In genomic region chr16:39223551-39223950, GRCm38 (mm10) we compare ENCODE assay signal across 20 mouse cellular contexts.
A peak's percentile ranks its signal among the peaks of the same experiment; 100 is the strongest.
DNase-seq lines count a peak whose midpoint lies in the region; ATAC-seq lines count a peak whose summit lies in the region.
"Had no signal": no experiment of that assay in that cellular context is flagged by ENCODE, and none has a peak within 500 bp of the region (broad histone marks: within the 10 kb centered on the region; RNA-seq: fewer than 3 reads in every experiment).

No protein-coding gene starts in this region.

- H3K9ac ChIP-seq in forebrain, embryonic 16.5 days (replicated peaks; ENCODE audit: low read depth, low read length) = no peak overlapping the region
- H3K9ac ChIP-seq in hindbrain, embryonic 14.5 days = no peak overlapping the region
- H3K9ac ChIP-seq: limb, embryonic 12.5 days; liver, embryonic 12.5 days had no signal

- no peaks in the 10 kb centered on the region for H3K9me3 ChIP-seq in forebrain, embryonic 16.5 days (ENCODE audit: control insufficient read depth, low read length)
- H3K9me3 ChIP-seq in hindbrain, embryonic 14.5 days (ENCODE audit: control insufficient read depth, low read length) = no peaks in the 10 kb centered on the region
- H3K9me3 ChIP-seq: embryonic facial prominence, embryonic 10.5 days; limb, embryonic 12.5 days; liver, embryonic 12.5 days had no signal

- WGBS in forebrain, embryonic 16.5 days = 64% methylated on average over 8 of the region's 8 CpGs
- WGBS in hindbrain, embryonic 14.5 days = 89% methylated on average over 8 of the region's 8 CpGs

- H3K27me3 ChIP-seq in forebrain, embryonic 16.5 days (replicated peaks; ENCODE audit: control insufficient read depth, insufficient read depth, low read length) = no peaks in the 10 kb centered on the region
- no peaks in the 10 kb centered on the region for H3K27me3 ChIP-seq in hindbrain, embryonic 14.5 days (ENCODE audit: control insufficient read depth, insufficient read depth, low read length)
- H3K27me3 ChIP-seq: limb, embryonic 12.5 days; liver, embryonic 12.5 days had no signal

- ATAC-seq in forebrain, embryonic 16.5 days = peak; percentile 74
- no peak for ATAC-seq in hindbrain, embryonic 14.5 days (ENCODE audit: low FRiP score)
- ATAC-seq: inflammation-experienced regulatory T-cells, adult 6 months; liver, embryonic 12.5 days; midbrain, embryonic 16.5 days had no signal

- peak; percentile 21 for DNase-seq in layer of hippocampus, adult 11-12 months (ENCODE audit: low spot score)
- DNase-seq in layer of hippocampus, postnatal 10 days (ENCODE audit: low spot score in 2 of 2) = no peak
- peak; percentile 78 for DNase-seq in brain, adult 2 months (ENCODE audit: low read depth, low spot score)
- DNase-seq in layer of hippocampus, adult 9-11 months = peak; percentile 64
- DNase-seq in neural tube, embryonic 10.5 days (ENCODE audit: extremely low spot score, low spot score) = no peak
- DNase-seq in hindbrain, embryonic 14.5 days (ENCODE audit: low spot score) = no peak
- DNase-seq: adrenal gland, postnatal 36 days; B cell, adult 2 months; cerebellum, adult 8-10 months; gastrocnemius, postnatal 36 days; kidney, adult 2 months; kidney, postnatal 10 days; lung, adult 2 months; thymus, adult 18-20 months had no signal

- H3K36me3 ChIP-seq in forebrain, embryonic 16.5 days (ENCODE audit: control insufficient read depth, insufficient read depth) = no peaks in the 10 kb centered on the region
- H3K36me3 ChIP-seq in hindbrain, embryonic 14.5 days (replicated peaks; ENCODE audit: control insufficient read depth, insufficient read depth) = no peaks in the 10 kb centered on the region
- H3K36me3 ChIP-seq: embryonic facial prominence, embryonic 10.5 days; limb, embryonic 12.5 days; liver, embryonic 12.5 days had no signal

- H3K27ac ChIP-seq in forebrain, embryonic 16.5 days (ENCODE audit: low read length) = no peak overlapping the region
- no peak overlapping the region for H3K27ac ChIP-seq in hindbrain, embryonic 14.5 days
- H3K27ac ChIP-seq: embryonic facial prominence, embryonic 10.5 days; limb, embryonic 12.5 days; liver, embryonic 12.5 days had no signal

- peaks cover 6% of the 10 kb centered on the region for H3K4me1 ChIP-seq in forebrain, embryonic 16.5 days (replicated peaks; ENCODE audit: control insufficient read depth, insufficient read depth, low read length)
- H3K4me1 ChIP-seq in hindbrain, embryonic 14.5 days (replicated peaks; ENCODE audit: control insufficient read depth, insufficient read depth, low read length) = no peaks in the 10 kb centered on the region
- H3K4me1 ChIP-seq: embryonic facial prominence, embryonic 10.5 days; limb, embryonic 12.5 days; liver, embryonic 12.5 days had no signal

- H3K4me3 ChIP-seq in forebrain, embryonic 16.5 days (replicated peaks; ENCODE audit: low read length) = no peak overlapping the region
- H3K4me3 ChIP-seq in hindbrain, embryonic 14.5 days (replicated peaks; ENCODE audit: low read length) = no peak overlapping the region
- H3K4me3 ChIP-seq: embryonic facial prominence, embryonic 10.5 days; limb, embryonic 12.5 days; liver, embryonic 12.5 days had no signal

- H3K4me2 ChIP-seq in forebrain, embryonic 16.5 days (ENCODE audit: low read length) = no peak overlapping the region
- H3K4me2 ChIP-seq in hindbrain, embryonic 14.5 days (replicated peaks) = no peak overlapping the region
- H3K4me2 ChIP-seq: limb, embryonic 12.5 days; liver, embryonic 12.5 days had no signal

Comparison
In these comparisons a context has a peak if more than half of its experiments do, and no peak if none do; other contexts are left out.
1. DNase-seq: peak in layer of hippocampus, adult 11-12 months (single experiment), brain, adult 2 months (single experiment) and layer of hippocampus, adult 9-11 months (single experiment); none in layer of hippocampus, postnatal 10 days (0 of 2), neural tube, embryonic 10.5 days (single experiment) and hindbrain, embryonic 14.5 days (single experiment).